Mouse (Mus musculus): ENCODE measurements around the gene Ush1g.
A peak's percentile ranks its signal among the peaks of the same experiment; 100 is the strongest.

Gene Ush1g

GRCm38 (mm10) chr11:115270148-115270861 lies 51.5 kb downstream of the Ush1g start:
- peak; percentile 70 to 81 for DNase-seq (ENCODE audit: low spot score in 2 of 2)

- no peak for DNase-seq (ENCODE audit: low spot score in 2 of 2)
These were observed 52.3 kb downstream of the Ush1g start for GRCm38 (mm10) chr11:115269330-115270066.

- DNase-seq (ENCODE audit: low spot score in 2 of 2) = no peak
These were observed 53.9 kb downstream of the Ush1g start for GRCm38 (mm10) chr11:115267958-115268357.

- DNase-seq (ENCODE audit: low spot score in 2 of 2) = no peak
These were observed 54.6 kb downstream of the Ush1g start, which contains the start of gene Grin2c for GRCm38 (mm10) chr11:115267061-115267883. Gene Grin2c, minus strand, starts transcription at chr11:115267243.

GRCm38 (mm10) chr11:115266400-115266778 lies 55.5 kb downstream of the Ush1g start:
- no peak for DNase-seq (ENCODE audit: low spot score in 2 of 2)

GRCm38 (mm10) chr11:115265771-115266399 lies 56.0 kb downstream of the Ush1g start:
- DNase-seq (ENCODE audit: low spot score in 2 of 2) = no peak

Measured in frontal cortex, postnatal 10 days (tissue).